Mouse (Mus musculus): Measurements from ENCODE around the gene Resf1.
"Not testable (repeated sequence)": the region's sequence is repeated elsewhere in the genome, so short reads cannot be mapped to it uniquely, and the experiment has no call there.

Resf1 gene

DNA sequence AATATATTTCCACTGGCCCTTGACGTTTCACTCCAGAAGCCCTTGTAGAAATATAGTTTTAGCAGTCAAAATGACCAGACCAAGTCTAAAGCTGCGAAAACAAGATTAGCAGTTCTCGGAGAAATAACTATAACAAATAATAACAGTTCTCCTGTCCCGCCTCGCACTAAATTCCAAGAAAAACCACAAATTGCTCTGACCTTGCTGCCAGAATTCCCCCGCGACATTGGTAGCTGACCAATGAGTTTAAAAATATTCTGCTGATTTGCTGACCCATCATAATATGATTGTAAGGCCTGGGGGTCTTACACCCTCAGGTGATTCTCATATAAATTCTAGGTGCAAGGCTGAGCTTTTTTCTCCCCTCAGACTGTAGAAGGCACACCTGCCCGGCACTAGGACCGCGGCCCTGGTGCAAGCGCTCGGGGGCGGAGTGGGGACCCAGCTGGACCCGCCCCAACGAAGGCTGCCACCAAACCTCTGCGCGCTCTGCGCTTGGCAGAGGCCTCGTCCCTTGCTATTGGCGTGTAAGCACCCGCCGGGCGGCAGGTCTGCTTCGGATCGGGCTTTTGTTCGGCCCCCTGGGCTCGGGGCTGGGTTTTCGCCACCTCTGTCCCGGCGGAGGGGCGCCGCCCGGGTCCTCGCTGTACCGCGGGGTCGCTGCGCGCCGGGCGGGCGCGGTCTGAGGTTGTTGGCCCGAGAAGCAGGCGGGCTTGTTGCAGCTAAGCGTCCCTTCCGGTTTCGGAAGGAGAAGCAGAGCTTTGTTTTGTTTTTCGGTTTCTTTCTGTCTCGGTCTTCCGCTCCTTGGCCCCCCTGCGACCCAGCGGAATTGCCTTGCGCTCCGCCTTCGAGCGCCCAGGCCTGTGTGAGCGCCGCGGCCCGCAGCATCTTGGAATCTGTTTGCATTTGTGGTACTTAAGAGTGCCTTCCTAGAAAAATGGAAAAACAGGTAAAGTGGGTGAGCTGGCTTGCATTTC is at the start of gene Resf1:
Gene Resf1, plus strand, starts transcription at position 459 of the 977 bp plus-strand sequence.
- CTCF ChIA-PET = interaction anchor here (0.6 kb wide), 1 partner anchor 167 kb away, joined by 6 read pairs; no protein-coding TSS in a partner anchor

DNA sequence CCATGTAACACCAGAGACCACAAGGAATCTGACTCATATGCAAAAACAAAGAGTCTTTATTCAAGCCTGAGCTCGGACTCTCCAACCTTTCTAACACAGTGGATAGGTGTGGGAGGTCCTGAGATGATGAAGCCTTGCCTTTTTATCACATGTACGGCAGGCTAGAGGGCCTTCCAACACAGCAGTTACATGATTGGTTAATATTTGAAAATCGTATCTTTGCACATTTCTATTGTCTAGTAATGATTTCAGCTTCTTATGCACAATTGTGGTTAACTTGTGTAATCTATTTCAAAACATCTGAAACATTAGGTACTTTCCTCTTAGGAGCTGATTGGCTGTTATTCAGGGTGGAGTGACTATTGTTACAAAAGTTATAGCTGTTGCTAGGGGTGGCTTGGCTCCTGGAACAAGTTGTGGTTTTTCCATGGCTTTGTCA is 48.4 kb upstream of the Resf1 start:
- CTCF ChIA-PET = interaction anchor here (0.7 kb wide), 1 partner anchor 130 kb away, joined by 6 read pairs; no protein-coding TSS in a partner anchor

DNA sequence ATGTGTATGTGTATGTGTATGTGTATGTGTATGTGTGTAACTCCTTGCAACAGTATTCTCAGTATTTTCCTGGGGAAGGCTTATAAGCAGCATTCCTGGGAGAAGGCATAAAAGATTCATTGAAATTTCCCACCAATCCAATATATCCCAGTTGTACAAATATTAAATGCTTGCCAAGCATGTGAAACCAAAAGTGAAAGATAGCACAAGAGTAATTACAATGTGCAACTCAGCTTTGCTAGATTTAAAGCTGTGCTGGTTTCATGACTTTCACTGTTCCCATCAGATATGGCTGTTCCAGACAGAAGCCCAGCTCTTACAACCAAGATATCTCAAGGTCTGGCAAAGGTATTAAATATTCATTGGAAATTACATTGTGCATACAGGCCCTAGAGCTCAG is 41.3 kb upstream of the Resf1 start:
- CTCF ChIA-PET = no interaction called here

DNA sequence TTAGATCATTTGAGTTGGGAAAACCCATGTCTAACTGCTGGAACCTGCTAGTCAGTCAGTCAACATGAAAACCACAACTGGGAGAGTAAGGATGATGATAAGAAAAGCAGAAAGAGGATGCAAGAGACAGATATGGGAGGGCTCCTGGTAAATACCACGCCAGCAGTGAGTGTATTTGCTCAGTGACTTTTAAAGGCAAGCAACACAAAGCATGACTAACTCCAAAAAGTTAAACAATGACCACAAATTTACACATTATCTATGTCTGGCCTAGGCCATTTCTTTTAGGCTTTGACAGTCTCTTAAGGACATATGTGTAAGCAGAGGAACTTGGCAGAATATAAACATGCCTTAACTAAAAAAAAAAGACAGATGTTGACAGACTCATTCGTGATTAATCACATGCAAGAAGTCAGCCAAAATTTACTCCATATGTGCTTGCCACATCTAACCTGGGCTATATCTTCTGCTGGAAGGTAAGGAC is 30.9 kb upstream of the Resf1 start:
- CTCF ChIA-PET = no interaction called here

DNA sequence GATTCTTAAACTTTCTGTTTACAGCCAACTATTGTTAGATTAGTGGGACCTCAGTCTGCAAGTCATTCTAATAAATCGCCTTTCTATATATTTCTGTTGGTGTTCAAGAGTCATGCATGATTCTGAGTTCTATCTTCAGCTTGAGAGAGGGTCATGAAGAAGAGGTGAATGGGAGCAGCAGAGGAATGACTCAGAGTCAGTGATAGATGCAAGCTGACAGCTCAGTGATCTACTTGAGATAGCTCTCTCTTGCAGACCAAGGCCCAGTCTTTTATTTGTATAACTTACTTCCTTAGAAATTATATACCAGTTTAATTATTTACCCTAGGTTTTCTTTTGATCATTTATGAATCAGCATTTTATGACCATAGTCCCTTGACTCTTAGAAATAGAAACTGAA is 30.3 kb upstream of the Resf1 start:
- CTCF ChIA-PET = no interaction called here

DNA sequence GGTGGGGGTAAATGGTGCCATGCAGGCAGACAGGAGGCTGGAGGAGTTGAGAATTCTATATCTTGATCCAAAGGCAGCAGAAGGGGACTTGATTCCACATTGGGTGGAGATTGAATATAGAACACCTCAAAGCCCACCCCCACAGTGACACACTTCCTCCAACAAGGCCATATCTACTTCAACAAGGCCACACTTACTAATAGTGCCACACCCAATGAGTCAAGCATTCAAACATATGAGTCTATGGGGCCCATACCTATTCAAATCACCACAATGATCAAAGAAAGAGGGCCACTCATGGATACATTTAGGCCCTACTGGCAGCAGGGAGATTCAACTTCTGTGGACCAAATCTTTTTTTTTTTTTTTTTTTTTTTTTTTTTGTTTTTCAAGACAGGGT is 28.7 kb upstream of the Resf1 start:
- CTCF ChIA-PET = no interaction called here

DNA sequence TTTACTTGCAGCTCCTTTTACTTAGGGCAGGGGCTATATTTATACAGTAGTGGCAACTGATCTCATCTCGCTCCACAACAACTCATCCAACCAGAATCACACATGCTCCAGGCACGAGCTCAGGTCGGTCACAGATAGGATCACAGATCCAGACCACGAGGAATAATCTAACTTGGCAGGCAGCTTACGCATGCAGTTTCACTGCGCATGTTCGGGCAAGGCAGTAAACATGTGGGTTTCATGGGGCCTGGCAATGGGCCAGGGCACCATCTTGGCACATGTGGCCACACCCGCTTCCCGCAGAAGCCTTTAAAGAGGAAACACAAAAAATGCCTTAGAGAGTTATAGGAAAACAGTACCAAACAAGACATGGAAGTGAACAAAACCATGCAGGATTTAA is 21.0 kb upstream of the Resf1 start:
- CTCF ChIA-PET = not testable (repeated sequence)

DNA sequence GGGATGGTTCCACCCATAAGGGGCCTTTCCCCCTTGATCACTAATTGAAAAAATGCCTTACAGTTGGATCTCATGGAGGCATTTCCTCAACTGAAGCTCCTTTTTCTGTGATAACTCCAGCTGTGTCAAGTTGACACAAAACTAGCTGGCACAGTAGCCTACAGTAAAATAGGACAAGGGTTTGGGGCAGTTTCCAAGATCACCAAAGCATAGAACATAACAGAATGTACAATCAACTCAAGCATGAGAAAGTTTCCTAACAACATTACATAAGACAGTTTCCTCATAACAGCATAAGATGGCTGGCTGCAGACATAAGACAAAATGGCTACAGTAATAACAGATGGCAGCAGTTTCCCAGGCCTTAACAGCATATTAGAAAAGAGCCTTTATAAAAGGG is 6.0 kb upstream of the Resf1 start:
- CTCF ChIA-PET = not testable (repeated sequence)

DNA sequence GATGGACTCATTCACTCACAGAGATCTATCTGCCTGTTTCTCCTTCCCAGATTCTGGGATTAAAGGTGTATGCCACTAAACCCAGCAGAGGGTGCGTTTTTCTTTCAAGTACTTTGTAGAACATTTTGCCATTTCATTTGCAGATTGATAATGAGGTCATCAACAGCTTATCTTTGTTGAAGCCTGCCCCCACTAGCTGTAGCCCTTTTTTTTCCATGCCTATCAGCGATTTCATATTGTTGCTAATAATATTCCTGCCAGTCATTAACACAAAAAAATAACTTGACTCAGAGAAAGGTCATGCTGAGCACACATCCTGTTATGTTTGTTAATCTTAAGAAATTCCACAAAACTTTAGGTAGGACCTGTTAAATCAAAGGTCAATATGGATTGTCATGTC is 2.1 kb upstream of the Resf1 start:
- CTCF ChIA-PET = no interaction called here

DNA sequence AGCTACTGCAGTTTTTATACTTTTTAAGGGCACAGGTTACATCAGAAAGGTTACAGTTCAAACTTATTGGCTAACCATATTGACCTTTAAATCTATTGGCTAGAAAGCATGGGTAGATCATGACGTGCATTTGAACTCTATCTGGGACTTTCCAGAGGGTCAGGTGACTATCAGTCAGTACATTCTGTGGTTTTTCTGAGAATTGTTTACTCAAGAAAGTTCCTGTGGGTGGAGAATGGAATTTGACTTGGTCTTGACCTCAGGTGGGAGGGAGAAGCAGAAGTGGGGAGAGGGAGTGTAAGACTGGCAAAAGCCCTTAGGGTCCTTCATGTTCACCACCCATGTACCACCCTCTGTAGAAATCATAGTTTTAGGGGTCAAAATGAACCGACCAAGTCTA is 1.4 kb upstream of the Resf1 start:
- CTCF ChIA-PET = interaction anchor here (0.7 kb wide), 1 partner anchor 12 kb away, joined by 3 read pairs; no protein-coding TSS in a partner anchor

DNA sequence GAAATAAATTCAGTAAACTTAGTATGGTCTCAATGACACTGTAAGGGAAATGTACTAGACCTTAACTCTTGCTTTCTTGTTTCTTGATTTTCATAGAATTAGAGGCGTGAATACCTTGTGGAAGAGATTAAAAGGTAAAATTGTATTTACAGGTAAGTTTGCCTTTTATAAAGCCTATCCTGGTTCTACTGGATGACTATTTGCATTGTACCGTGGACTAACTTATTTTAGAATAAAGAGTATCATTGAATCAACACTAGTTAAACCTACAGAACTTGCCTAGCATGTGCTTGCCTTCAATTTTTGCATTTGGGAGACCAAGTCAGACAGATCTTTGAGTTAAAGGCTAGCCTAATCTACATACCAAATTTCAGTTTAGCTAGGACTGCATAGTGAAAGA is 1.0 kb downstream of the Resf1 start:
- CTCF ChIA-PET = no interaction called here

DNA sequence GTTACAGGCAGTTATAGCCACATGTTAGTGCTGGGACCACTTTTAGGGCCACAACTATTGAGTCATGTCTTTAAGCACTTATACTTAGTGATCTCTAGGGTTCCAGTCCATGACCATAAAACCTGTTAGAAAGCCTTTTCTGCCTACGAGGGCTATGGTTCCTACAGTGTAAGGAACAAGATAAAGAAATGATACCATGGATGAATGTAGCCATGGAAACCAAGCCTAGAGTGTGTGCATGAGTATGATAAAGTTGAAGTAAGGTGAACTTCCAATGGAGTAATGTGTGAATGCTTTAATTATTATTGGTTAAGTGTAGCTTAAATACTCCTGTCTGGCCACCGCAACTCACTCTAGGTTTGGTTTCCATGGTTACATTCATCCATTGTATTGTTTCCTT is 1.8 kb downstream of the Resf1 start:
- CTCF ChIA-PET = no interaction called here

DNA sequence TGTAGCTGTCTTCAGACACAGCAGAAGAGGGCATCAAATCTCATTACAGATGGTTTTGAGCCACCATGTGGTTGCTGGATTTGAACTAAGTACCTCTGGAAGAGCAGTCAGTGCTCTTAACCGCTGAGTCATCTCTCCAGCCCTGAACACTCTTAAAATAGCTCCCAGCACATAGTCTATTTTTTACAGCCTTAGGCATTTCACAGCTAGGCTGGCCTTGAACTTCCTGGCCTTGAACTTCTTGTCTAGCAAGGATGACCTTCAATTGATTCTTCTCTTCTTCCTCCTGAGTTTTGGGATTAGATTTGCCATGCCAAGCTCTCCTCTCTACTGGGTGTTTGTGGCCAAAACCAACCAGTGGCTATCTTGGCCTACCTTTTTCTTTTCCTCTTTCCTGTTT is 2.6 kb downstream of the Resf1 start:
- CTCF ChIA-PET = no interaction called here

DNA sequence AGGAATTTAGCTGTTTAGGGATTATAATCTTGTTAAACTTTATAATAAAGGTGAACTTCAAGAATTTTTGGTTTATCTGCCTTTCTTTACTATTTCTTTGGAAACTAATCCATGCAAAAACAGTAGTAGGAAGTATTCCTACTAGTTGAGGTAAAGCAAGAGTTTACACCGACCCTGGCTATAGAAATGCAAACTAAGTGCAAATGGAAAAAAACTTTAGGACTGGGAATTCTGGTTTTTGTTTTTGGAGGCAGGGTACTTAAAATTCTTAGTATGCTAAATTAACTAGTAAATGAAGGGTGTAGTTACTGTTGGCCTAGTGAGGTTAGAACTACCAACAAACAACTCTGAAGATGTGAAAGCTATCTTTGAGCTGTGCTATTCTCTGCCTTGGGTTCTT is 3.0 kb downstream of the Resf1 start:
- CTCF ChIA-PET = no interaction called here

DNA sequence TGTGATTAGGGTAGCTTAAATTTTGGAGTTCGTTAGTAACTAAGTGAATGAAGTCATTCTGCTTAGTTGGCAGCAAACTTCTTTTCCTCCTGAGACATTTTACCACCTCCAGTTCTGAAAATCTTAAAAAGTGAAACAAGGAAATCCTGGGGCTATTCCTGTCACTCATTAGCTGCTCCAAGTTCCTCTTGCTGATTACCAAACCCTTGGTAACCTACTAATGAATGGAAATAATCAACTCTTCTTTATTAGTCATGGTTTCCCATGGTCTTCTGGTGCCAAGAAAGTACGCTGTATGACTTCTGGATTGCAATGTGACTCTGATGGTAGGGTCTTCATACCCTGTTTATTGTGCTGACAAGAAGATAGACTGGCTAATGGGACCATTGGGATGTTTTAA is 5.7 kb downstream of the Resf1 start:
- CTCF ChIA-PET = no interaction called here

DNA sequence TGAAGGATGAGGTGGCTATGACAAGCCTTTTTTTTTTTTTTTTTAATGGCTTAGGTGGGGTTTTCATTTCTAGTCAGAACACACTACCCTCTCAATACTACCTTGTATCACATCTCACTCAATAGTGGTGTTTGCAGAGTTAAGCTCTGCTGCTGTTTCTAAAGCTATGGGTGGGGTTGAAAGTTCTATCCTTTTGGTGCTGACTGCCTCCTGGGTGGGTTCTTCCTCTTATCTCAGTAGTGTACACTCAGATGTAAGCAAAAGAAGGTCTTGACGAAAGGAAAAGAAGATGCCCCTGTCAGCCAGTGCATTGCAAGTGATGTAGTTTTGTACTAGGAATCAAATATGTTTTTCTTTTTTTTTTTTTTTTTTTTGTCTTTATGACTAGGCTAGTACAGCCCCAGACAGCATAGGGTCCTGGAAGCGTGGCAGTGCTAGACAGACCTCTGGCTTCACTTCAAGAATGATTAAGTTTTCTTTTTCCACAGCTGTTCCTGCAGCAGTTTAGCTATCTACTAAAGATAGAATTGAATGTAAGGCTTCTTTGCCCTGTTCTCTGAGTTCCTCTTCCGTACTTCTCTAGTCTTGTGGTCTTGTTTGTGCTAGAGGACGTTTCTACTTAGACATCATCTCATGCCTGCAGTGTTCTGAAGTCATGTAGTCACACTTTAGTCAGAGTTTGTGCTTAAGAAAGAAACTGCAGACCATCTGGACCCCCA is 14.5 kb downstream of the Resf1 start:
- CTCF ChIA-PET = no interaction called here

DNA sequence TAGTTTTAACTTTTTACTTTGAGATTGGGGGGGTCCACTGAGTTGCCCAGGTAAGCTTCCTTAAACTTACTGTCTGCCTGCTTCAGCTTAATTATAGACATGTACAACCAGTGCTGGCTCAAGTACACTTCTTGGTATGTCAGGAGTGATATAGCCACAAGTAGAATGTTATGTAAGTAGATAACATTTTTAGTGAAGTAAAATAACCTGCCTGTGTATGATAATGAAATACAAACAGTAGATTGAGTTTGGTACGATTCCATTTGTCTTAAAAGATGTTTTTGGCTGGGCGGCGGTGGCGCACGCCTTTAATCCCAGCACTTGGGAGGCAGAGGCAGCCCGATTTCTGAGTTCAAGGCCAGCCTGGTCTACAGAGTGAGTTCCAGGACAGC is 15.0 kb downstream of the Resf1 start:
- CTCF ChIA-PET = no interaction called here

DNA sequence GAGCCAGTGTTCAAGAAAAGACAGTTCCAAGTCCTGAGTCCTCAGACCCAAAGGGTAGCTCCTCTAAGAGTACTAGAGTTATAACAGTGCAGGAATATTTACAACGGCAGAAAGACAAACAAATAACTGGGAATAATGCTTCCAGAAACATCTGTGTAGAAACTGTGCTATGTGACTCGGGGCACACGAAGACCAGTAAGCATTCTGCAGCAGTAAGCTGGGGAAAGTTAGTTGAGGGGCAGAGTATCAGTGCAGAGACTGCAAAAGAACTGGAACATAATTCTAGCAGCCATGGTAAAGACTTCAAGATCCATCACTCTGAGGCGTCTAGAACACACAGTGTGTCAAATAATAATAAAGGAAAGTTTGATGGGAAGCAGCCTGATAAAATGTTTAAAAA is 19.9 kb downstream of the Resf1 start:
- CTCF ChIA-PET = no interaction called here

DNA sequence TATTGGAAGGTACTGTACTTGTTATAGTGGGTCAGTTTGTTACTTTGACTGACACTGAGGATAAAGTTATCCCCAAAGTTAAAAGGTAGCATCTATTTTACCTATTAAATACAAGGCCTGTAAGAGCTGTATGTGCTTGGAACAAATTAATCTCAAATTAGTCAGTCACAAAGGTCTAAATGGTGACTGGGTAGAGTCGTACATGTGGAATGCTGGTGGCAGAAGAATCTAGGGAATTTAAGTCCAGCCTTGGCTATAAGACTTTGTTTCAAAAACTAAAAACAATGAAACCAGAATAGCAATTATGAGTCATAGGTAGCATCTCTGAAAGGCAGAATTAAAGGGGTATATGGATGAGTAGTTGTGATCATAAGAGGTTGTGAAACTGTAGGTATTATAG is 21.1 kb downstream of the Resf1 start:
- CTCF ChIA-PET = no interaction called here

DNA sequence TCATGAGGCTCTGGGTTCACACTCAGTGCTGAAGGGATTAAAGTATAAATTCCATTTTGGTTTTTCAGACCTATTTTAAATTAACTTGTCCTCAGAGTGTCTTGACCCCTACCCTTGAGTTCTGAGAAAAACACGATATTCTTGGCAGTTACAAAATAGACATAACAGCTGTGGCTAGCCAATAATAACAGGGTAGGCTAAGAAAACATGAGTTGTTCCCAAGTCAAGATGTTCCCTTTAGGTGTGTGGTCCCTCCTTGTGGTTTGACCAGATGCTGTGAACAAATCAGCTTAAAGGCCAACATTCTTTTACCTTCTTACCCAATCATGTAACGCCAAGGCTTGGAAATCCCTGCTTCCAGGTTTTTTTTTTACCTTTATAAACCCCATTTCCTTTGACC is 23.8 kb downstream of the Resf1 start:
- CTCF ChIA-PET = no interaction called here

DNA sequence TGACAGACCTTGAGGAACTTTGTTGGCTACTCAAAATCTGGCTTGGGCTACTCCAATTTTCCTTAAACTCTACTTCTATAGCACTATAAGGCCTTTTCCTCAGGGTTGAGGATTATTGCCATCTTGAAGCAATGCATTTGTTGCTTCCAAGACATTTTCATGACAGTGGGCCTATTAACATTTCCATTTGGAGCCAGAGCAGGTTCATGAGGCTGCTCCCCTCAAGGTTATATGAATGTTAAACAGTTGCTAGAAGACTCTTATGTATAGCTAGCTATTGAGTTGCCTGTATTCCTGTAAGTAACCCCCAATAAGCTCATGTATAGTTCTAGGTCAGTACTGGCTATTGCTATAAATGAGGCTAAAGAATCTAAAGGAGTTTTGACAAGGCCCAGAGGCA is 28.8 kb downstream of the Resf1 start:
- CTCF ChIA-PET = no interaction called here

DNA sequence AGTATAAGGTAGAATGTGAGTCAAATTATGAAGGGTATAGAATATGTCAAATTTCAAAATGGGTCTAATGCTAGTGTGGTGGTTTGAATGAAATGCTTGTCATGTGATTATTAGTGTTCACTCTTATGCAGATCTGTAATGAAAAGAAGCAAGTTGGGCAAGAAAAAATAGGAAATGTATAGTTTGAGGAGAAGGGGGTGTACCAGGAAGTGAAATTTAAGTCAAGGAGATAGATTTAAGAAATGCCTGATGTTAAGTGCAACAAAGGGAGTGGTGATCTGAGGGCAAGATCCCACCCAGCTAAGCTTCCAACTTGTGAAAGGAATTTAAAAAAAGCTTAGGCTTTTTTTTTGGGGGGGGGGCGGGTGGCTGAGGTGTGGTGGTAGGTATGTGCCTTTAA is 29.4 kb downstream of the Resf1 start:
- CTCF ChIA-PET = no interaction called here

DNA sequence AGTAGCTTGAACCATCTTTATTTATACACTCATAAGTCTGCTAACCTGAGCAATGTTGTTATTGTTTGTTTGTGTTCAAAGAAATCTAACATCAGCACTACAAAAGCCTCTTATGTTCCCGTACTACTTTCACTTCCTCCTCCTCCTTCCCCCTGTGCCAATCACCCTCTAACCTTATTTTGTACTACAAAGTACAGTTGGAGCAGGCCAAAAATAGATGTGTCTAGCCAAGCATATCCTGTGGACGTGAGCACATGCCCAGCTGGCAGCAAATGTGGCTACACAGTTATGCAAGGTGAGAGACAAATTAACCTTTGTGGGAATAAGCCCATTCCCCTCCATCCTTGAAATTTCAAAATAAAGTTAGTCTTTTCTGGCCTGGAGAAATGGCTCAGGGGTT is 34.6 kb downstream of the Resf1 start:
- CTCF ChIA-PET = interaction anchor here (0.6 kb wide), 2 partner anchors 11 to 137 kb away, joined by 7 to 13 read pairs; no protein-coding TSS in a partner anchor
